Mouse (Mus musculus): Measurements from ENCODE around the gene Uqcc2. TPM values are rescaled to one million over a fixed set of nuclear protein-coding genes. Genes with fewer than 3 reads are reported as not detected.

Gene Uqcc2
- polyA plus RNA-seq, 1 experiment from 2014 or later, result 257 TPM

GRCm38 (mm10) chr17:27132238-27132637 lies 1.5 kb downstream of the Uqcc2 start:
- ATAC-seq (ENCODE audit: borderline replicate concordance, extremely low read depth, low FRiP score, low TSS enrichment), result no peak
- Histone ChIP-seq H3K27me3 (no peaks in the 10 kb centered on the region), H3K9me3 (no peaks in the 10 kb centered on the region), H3K4me1 (peaks cover 32% of the 10 kb centered on the region), H3K27ac (no peak overlapping the region), H3K4me3 (no peak overlapping the region), H3K4me2 (no peak overlapping the region), H3K36me3 (no peaks in the 10 kb centered on the region), H3K9ac (no peak overlapping the region)
- 83% methylated on average over 10 of the region's 10 CpGs for WGBS

DNA sequence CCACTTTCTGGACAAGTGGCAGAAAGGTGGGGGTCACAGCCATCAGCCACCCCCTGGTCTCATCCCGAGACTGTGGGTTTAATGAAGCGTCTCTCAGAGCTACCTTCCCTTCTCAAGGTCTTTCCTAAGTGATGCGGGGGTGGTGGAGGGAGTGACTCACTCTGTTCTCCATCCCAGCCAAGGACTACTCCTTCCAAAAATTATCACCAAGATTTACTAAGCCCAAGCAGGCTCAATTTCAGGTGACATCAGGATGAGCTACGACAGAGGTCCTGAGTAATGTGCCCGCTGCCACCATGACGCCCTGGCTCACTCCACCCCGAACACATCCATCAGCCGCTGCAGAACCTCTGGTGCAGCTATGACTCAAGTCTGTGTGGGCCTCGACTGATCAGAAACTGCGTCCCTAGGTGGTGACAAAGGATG lies 2.5 kb downstream of the Uqcc2 start:
- peaks cover 32% of the 10 kb centered on the region for H3K4me1 ChIP-seq
- H3K9me3 ChIP-seq, result no peaks in the 10 kb centered on the region
- no peak for ATAC-seq (ENCODE audit: borderline replicate concordance, extremely low read depth, low FRiP score, low TSS enrichment)
- H3K9ac ChIP-seq, result no peak overlapping the region
- no peak overlapping the region for H3K27ac ChIP-seq
- no peak overlapping the region for H3K4me2 ChIP-seq
- WGBS, result 82% methylated on average over 10 of the region's 10 CpGs
- H3K4me3 ChIP-seq, result no peak overlapping the region
- H3K27me3 ChIP-seq, result no peaks in the 10 kb centered on the region
- H3K36me3 ChIP-seq, result no peaks in the 10 kb centered on the region

DNA sequence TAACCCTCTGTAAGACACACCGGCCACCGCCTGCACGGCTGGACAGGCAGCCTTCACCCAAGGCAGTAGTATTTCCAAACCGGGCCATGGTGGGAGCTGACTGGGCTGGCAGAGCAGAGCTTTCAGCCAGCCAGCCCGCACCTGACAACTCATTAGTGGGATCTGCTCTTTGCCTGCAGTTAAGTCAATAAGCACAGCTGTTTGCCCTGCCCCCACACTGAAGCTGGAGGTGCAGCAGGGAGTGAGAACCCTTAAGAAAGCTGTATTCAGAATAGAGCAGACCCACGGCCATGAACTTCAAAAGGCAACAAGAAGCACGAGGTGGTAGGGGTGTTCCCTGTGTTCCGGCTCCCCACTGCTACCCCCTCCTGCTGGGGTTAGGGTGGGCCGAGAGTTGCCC lies 3.5 kb downstream of the Uqcc2 start:
- Histone ChIP-seq H3K4me2 (no peak overlapping the region), H3K27ac (no peak overlapping the region), H3K4me3 (no peak overlapping the region), H3K9ac (no peak overlapping the region), H3K4me1 (peaks cover 32% of the 10 kb centered on the region), H3K9me3 (no peaks in the 10 kb centered on the region), H3K36me3 (no peaks in the 10 kb centered on the region), H3K27me3 (no peaks in the 10 kb centered on the region)
- ATAC-seq (ENCODE audit: borderline replicate concordance, extremely low read depth, low FRiP score, low TSS enrichment), result no peak
- WGBS, result 37% methylated on average over 9 of the region's 9 CpGs

DNA sequence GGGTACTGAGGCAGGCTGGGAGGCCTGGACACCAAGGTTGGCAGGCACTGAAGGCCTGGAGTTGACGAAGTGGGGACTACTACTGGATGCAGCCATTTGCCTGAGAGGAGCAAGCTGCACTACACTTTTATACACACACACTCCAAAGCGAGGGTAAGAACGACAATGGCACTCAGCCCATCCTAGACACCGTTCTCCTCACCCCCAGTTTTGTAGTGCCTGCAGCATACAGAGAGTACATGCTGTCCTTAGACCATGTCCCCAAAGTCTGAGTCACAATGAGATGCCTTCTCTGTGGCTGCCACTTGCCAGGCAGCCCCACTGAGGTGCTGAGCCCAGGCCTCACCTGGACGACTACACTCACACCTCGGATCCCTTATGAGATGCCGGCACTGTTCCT lies 3.9 kb downstream of the Uqcc2 start:
- Histone ChIP-seq H3K27ac (no peak overlapping the region), H3K27me3 (no peaks in the 10 kb centered on the region), H3K4me3 (no peak overlapping the region), H3K36me3 (no peaks in the 10 kb centered on the region; the same call in 1 of the 2 replicates), H3K4me2 (no peak overlapping the region), H3K9me3 (no peaks in the 10 kb centered on the region), H3K4me1 (peaks cover 32% of the 10 kb centered on the region), H3K9ac (no peak overlapping the region)
- 60% methylated on average over 7 of the region's 7 CpGs for WGBS
- ATAC-seq (ENCODE audit: borderline replicate concordance, extremely low read depth, low FRiP score, low TSS enrichment), result no peak

- Histone ChIP-seq H3K27me3 (no peaks in the 10 kb centered on the region), H3K9ac (no peak overlapping the region), H3K9me3 (no peaks in the 10 kb centered on the region), H3K27ac (no peak overlapping the region), H3K36me3 (peaks cover under 1% of the 10 kb centered on the region), H3K4me1 (peaks cover 31% of the 10 kb centered on the region), H3K4me3 (no peak overlapping the region), H3K4me2 (no peak overlapping the region)
- ATAC-seq (ENCODE audit: borderline replicate concordance, extremely low read depth, low FRiP score, low TSS enrichment), result no peak
- WGBS, result 66% methylated on average over 13 of the region's 13 CpGs
Observed at GRCm38 (mm10) chr17:27129291-27129690, 4.4 kb downstream of the Uqcc2 start.

- no peak for ATAC-seq (ENCODE audit: borderline replicate concordance, extremely low read depth, low FRiP score, low TSS enrichment)
- H3K9me3 ChIP-seq, result no peaks in the 10 kb centered on the region
- no peak overlapping the region for H3K9ac ChIP-seq
- no peak overlapping the region for H3K4me3 ChIP-seq
- peaks cover 12% of the 10 kb centered on the region for H3K36me3 ChIP-seq
- no peak overlapping the region for H3K27ac ChIP-seq
- H3K4me2 ChIP-seq, result no peak overlapping the region
- H3K27me3 ChIP-seq, result no peaks in the 10 kb centered on the region
- 89% methylated on average over 5 of the region's 5 CpGs for WGBS
- peaks cover 27% of the 10 kb centered on the region for H3K4me1 ChIP-seq
Observed at GRCm38 (mm10) chr17:27128189-27128588, 5.5 kb downstream of the Uqcc2 start.

DNA sequence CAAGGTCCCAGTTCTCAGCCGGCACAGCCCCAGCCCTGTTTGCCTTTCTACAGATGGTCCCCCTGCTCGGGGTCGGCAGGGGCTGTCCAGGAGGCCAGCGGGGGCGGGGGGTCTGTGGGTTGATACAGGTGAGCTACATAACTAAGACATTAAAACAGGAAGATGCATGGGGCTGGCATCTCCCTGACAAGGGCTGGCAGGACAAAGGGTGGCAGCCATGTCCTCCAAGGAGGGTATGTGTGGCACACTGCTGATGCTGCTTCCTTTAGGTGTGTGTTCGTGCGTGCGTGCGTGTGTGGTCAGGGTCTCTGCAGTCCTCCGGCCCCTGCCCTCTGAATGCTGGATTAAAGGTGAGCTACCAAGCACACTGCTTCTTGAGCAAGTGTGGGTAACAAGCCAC lies 6.7 kb downstream of the Uqcc2 start:
- no peak overlapping the region for H3K9ac ChIP-seq
- 68% methylated on average over 10 of the region's 10 CpGs for WGBS
- H3K4me3 ChIP-seq, result no peak overlapping the region
- no peaks in the 10 kb centered on the region for H3K9me3 ChIP-seq
- peaks cover 24% of the 10 kb centered on the region for H3K36me3 ChIP-seq
- H3K27ac ChIP-seq, result no peak overlapping the region
- no peaks in the 10 kb centered on the region for H3K27me3 ChIP-seq
- H3K4me1 ChIP-seq, result peaks cover 16% of the 10 kb centered on the region
- ATAC-seq (ENCODE audit: borderline replicate concordance, extremely low read depth, low FRiP score, low TSS enrichment), result no peak
- H3K4me2 ChIP-seq, result no peak overlapping the region

- Histone ChIP-seq H3K27me3 (no peaks in the 10 kb centered on the region), H3K9ac (no peak overlapping the region), H3K4me2 (no peak overlapping the region), H3K9me3 (no peaks in the 10 kb centered on the region), H3K4me1 (peaks cover 17% of the 10 kb centered on the region), H3K36me3 (peaks cover 29% of the 10 kb centered on the region), H3K4me3 (no peak overlapping the region), H3K27ac (no peak overlapping the region)
- WGBS, result 86% methylated on average over 11 of the region's 11 CpGs
- no peak for ATAC-seq (ENCODE audit: borderline replicate concordance, extremely low read depth, low FRiP score, low TSS enrichment)
Observed at GRCm38 (mm10) chr17:27125669-27126202, 8.0 kb downstream of the Uqcc2 start.

DNA sequence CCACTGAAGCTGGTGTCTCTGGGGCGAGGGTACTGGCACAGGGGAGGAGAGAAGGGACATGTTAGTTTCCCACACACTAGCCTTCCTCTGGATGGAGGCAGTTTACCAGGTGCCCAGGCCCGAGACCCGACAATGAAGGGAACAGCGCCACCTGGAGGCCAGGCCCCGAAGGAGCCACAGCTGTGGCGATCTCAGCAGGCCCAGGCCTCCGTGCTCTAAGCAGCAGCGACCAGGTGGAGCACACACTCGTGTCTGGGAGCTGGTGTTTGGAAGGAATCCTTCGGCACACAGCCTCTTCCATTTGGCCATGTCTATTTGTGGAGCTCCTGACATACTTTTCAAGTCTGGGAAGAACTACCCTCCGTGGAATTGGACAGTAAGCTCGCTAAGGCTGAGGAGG lies 8.5 kb downstream of the Uqcc2 start:
- ATAC-seq (ENCODE audit: borderline replicate concordance, extremely low read depth, low FRiP score, low TSS enrichment), result no peak
- Histone ChIP-seq H3K9ac (no peak overlapping the region), H3K36me3 (peaks cover 29% of the 10 kb centered on the region), H3K27ac (peak overlapping the region; percentile 42; the same call in 1 of the 2 replicates), H3K4me1 (peaks cover 16% of the 10 kb centered on the region), H3K9me3 (no peaks in the 10 kb centered on the region), H3K4me3 (no peak overlapping the region), H3K4me2 (no peak overlapping the region), H3K27me3 (no peaks in the 10 kb centered on the region)
- WGBS, result 30% methylated on average over 12 of the region's 12 CpGs

DNA sequence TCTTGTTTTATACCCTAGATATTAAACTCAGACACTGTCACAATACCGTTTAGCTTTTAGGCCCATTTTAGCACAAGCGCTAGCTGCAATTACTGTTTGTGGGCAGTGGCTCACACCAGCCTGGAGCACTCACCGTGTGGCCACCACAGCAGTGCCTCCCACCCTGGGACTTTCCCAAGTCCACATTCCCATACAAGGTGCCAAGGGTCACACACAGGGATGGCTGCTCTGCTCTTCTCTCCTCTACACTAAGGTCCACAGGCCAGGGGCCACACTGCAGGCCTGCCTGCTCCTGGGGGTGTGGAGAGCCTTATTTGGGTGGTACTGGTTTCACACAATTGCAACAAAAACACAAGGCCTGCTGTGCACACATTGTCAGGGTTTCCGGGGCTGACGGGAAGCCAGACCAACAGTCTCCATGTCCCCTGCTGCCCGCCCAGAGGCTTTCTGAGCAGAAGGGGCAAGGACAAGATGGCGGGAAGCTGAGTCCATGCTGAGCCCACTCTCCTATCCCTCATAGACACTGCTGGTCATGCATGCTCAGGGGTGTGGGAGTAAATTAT lies 9.8 kb downstream of the Uqcc2 start:
- Histone ChIP-seq H3K27ac (no peak overlapping the region; the same call in 1 of the 2 replicates), H3K9ac (no peak overlapping the region)
- ATAC-seq (ENCODE audit: borderline replicate concordance, extremely low read depth, low FRiP score, low TSS enrichment), result no peak

DNA sequence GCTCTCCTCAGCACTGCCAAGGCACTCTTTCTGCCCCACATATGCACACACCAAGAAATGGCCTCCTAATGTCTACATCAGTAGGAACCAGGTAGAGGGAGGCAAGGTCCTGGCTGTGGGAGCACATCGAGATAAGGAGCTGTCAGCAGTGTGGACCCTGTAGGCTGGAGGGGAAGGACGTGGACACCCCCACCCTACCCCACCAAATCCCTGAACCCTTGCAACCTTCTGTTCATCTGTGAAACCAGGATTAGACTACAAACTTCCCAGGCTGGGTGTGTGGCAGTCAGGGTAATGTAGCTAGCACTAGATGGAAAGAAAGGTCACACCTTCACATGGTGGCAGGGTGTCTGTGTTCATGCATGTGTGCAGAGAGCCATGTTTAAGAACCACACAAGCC lies 10.6 kb downstream of the Uqcc2 start:
- Histone ChIP-seq H3K9ac (no peak overlapping the region), H3K9me3 (no peaks in the 10 kb centered on the region), H3K27me3 (no peaks in the 10 kb centered on the region), H3K4me2 (no peak overlapping the region), H3K36me3 (peaks cover 29% of the 10 kb centered on the region), H3K4me1 (peaks cover 13% of the 10 kb centered on the region), H3K4me3 (no peak overlapping the region), H3K27ac (no peak overlapping the region)
- 84% methylated on average over 2 of the region's 2 CpGs for WGBS
- ATAC-seq (ENCODE audit: borderline replicate concordance, extremely low read depth, low FRiP score, low TSS enrichment), result no peak

More for the DNA sequence above, 9.8 kb downstream of the Uqcc2 start:
- Histone ChIP-seq H3K36me3 (peaks cover 29% of the 10 kb centered on the region), H3K4me3 (no peak overlapping the region), H3K27me3 (no peaks in the 10 kb centered on the region), H3K9me3 (no peaks in the 10 kb centered on the region), H3K4me2 (no peak overlapping the region), H3K4me1 (peaks cover 13% of the 10 kb centered on the region)
- 89% methylated on average over 7 of the region's 7 CpGs for WGBS

DNA sequence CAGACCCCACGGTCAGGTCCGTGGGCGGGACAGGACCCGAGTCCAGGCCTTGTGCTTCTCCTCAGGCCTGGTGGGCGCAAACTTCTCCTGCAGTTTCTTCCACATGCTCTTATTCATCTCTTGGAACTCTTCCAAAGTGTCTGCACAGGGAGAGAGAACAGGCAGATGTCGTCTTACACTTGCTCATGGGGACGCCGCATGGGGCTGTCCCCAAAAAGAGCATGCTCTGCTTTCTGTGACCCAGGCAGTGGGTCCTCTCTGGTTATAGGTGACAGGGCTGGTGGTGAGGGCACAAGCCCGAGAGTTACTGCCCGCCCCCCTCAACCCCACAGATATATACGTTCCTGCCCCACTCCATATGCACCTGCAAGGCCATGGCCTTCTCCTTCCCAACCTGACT lies 11.0 kb downstream of the Uqcc2 start:
- Histone ChIP-seq H3K4me1 (peaks cover 13% of the 10 kb centered on the region), H3K9ac (no peak overlapping the region), H3K9me3 (no peaks in the 10 kb centered on the region), H3K27me3 (no peaks in the 10 kb centered on the region), H3K4me2 (no peak overlapping the region), H3K36me3 (peaks cover 29% of the 10 kb centered on the region), H3K27ac (no peak overlapping the region), H3K4me3 (no peak overlapping the region)
- ATAC-seq (ENCODE audit: borderline replicate concordance, extremely low read depth, low FRiP score, low TSS enrichment), result no peak
- WGBS, result 74% methylated on average over 11 of the region's 11 CpGs

- no peaks in the 10 kb centered on the region for H3K9me3 ChIP-seq
- no peak overlapping the region for H3K27ac ChIP-seq
- 89% methylated on average over 7 of the region's 7 CpGs for WGBS
- no peak for ATAC-seq (ENCODE audit: borderline replicate concordance, extremely low read depth, low FRiP score, low TSS enrichment)
- H3K9ac ChIP-seq, result no peak overlapping the region
- H3K36me3 ChIP-seq, result peaks cover 32% of the 10 kb centered on the region
- no peak overlapping the region for H3K4me2 ChIP-seq
- H3K4me3 ChIP-seq, result no peak overlapping the region
- H3K4me1 ChIP-seq, result peaks cover 13% of the 10 kb centered on the region
- no peaks in the 10 kb centered on the region for H3K27me3 ChIP-seq
Observed at GRCm38 (mm10) chr17:27121781-27122180, 11.9 kb downstream of the Uqcc2 start.

All from lung, embryonic 15.5 days (tissue).